Mouse (Mus musculus) ovary, postnatal 10 days (tissue): ENCODE data around the gene Slc39a3.

ENCODE experiments used
- DNase-seq: peaks from one replicate; pipeline ENCODE4 v3.0.0; 2022; ENCODE audit warnings: low spot score

Gene Slc39a3

GRCm38 (mm10) chr10:80984223-80984622 is 53.0 kb downstream of the Slc39a3 start:
- DNase-seq = no peak

GRCm38 (mm10) chr10:80982381-80982780 is 54.8 kb downstream of the Slc39a3 start:
- no peak for DNase-seq

- no peak for DNase-seq
Measured at GRCm38 (mm10) chr10:80981564-80982112, 55.6 kb downstream of the Slc39a3 start.
